Mouse (Mus musculus) brain, embryonic 18.5 days (tissue): ENCODE data around the gene Ccdc62.
A peak's percentile ranks its signal among the peaks of the same experiment; 100 is the strongest.

Source experiments
- DNase-seq: peaks from one replicate; pipeline ENCODE4 v3.0.0-alpha.2; 2012; ENCODE audit warnings: low read depth, low spot score

Ccdc62 gene

DNA sequence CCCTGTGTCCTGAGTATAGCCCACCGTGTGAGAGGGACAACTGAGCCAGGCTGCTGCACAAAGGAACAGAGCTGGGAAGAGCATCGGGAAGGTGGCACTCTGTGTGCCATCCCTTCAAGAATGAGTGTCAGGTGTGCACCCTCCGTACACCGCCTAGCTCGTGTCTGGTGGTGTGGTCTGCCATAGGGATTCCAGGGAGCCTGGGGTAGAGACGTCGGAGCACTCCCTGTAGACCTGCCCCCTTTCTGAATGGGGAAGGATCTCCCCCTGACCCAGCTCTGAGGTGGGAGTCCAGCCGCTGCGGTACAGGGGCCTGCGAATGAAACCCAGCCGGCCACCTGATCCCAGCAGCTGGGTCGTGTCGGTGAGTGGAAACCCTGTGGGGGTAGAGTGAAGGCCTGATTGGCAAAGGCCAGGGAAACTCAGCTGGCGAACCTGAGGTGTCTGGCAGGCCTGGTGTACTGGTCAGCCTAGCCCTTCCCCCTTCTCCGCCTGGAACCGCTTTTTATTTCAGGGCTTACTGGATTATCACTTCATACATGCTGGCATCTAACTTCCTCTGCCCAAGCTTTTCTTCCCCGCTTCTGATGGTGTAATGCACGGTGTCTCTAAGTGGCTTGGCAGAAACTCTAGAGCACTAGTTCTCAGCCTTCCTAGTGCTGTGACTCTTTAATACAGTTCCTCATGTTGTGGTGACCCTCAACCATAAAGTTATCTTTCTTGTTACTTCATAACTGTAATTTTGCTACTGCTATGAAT, 48.9 kb downstream of the Ccdc62 start:
- no peak for DNase-seq

DNA sequence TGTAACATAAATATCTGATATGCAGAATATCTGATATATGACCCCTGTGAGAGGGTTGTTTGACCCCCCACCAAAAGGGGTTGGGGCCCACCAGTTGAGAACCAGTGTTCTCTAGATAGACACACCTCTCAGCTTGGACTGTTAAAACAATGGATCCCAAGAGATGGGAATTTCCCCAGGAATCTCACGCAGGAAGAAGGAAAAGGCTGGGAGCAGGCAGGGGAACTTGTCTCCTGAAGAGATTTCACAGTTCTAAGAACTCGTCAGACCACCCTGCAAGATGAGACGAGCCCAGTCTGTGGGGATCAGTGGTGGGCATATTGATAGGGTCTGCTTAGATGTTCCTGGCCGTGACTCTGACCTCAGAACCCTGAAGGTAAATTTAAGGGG, 49.5 kb downstream of the Ccdc62 start:
- DNase-seq: no peak

DNA sequence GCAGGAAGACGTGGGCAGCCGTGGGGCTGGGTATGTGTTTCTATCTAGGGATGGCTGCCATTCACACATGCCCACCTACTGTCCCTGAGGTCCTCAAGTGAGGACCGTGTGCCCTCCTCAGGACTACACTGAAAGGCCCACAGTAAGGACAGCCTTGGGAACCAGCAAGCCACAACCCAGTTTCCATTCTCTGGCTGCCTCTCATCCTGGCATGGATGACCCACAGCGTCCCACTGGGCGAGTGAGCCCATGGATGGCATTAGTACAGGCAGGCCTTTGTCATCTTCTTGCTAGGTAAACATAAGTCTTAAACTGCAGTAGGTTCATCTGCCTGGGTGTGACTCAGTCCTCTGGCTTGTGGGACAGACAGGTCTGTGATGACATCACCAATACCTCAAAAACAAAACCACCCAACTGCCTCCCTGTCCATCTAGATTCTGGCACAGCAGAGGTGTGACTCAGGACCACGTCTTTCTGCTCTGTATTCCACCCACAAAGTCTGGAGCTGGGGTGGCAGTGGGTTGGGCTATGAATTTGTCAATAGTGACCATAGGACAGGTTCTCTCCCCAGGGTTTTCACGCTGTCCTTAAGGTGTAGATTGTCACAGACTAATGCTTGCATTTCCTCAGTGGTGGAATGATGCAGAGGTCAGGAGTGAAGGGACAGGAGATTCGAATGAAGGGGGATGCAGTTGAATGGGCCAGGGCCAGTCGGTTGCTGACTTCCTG, 50.2 kb downstream of the Ccdc62 start:
- no peak for DNase-seq

DNA sequence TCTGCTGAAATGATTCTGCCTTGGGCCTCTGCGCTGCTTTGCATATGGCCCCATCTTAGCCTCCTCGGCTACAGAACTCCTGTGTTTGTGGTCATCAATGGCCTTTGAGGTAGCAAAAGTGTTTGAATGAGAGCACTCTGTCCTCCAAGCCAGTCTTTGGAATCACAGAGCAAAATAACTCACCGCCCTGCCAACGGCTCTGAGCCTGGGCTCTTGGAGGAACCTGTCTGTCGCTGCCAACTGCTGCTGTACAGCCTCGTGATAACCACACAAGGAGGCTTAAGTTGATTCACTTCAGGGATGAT, 50.7 kb downstream of the Ccdc62 start:
- no peak for DNase-seq

DNA sequence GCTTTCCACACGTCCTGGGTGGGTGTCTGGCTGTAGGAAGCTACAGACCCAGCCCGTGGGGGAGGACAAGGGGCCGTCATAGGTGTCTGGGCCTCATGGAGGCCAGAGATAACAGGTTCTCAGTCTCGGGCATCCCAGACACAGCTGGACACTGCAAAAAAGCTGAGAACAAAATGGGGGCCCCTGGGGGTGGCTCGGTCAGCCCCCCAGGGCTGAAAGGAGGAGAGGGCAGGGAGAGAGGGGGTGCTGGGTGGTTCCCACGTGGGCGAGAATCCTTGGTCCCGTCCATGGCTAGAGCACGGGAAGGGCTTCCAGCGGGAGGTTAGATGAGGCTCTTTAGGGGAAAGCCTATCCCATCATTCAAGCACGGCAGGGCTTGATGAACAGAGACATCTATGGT, 52.4 kb downstream of the Ccdc62 start:
- no peak for DNase-seq

DNA sequence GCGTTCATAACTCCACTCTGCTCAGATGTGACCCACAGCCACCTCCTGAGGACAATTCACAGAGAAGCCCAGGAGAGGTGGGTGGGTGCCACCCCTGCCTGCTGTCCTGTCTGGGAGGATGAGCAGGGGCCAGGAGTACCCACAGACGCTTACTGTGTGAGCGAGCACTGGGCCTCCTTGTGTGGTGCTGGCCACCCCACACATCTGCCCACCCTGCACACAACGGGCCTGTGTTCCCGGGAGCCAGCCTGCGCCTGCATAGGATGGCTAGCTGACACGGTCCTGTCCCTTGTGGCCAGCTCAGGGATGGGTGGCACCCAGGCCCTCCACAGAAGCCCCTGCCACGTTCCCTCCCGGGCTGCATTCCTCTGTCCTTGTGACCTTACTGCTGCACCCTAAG, 55.0 kb downstream of the Ccdc62 start:
- no peak for DNase-seq

DNA sequence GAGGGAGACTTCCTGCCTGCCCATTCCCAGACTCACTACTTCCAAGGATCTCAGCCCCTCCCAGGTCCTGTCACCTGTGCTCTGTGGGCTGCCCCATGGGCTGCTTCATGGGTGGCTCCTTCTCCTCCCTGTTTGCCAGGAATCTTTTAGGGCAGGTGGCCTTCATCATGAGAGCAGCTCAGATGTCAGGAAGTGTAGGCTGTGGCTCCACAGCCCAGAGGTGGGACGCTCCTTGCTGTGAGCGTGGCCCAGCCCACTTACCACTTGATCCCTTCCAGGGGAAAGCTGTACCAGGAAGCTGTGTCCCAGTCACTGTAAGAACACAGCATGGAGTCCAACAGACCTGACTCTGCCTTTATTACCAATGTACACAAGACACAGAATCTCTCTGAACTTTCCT, 56.4 kb downstream of the Ccdc62 start:
- no peak for DNase-seq

DNA sequence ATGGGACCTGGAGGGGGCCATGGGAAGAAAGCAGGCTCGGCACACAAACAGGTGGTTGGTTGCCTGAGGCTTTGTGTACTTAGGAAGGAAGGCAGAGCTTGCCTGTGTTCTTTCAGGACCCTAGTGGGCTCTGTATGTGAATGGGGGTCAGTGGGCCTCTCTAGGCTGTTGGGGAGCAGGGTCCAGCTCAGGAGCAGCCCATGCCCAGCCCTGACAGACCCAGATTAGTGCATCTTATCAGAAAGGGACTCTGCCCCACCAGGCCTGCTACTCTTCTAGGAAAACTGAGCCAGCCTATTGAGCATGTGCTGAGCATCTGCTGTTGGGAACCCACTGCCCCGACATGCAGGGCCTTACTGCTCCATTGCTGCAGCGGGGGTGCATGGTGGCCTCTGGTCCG, 57.0 kb downstream of the Ccdc62 start:
- no peak for DNase-seq

DNA sequence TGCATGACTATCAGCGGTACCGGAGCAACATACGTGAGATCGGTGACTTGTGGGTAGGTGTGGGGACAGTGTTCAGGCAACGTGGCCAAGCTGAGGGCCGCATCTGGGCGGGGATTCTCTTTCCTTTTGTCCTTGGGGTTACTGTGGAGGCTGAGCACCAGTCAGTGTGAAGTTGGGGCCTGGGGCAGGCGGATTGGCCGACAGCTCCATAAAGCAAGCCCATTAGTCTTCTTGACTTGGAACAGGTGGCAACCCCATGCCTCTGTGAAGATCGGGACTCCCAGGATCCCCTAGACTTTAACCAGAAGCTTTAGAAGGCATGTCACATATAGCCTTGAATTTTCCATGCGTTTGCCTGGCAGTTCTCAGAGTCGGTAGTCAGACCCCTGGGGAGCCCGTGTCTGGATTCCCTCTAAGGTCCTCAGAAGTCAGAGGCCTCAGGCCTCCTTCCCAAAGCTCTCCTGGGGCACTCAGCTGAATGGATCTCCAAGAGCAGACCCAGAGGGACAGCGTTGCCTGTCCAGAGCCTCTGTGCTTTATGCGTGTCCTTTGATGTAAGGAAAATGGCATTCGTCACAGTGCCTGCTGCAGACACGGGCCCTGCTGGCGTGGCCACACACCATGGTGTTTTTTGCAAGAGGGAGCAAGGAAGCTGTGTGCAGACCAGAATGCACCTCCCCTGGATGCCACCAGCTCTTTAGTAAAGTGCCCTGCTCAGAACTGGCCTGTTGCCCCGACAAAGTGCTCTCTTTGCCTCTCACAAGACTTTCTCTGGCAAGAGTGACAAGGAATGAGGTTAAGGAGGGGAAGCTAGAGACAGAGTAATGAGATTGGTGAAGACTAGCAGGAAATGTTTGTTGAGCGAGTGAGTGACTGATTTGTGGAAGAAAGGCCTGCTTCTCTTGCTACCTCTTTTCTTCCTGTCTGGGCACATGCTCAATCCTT, 59.7 kb downstream of the Ccdc62 start:
- no peak for DNase-seq

DNA sequence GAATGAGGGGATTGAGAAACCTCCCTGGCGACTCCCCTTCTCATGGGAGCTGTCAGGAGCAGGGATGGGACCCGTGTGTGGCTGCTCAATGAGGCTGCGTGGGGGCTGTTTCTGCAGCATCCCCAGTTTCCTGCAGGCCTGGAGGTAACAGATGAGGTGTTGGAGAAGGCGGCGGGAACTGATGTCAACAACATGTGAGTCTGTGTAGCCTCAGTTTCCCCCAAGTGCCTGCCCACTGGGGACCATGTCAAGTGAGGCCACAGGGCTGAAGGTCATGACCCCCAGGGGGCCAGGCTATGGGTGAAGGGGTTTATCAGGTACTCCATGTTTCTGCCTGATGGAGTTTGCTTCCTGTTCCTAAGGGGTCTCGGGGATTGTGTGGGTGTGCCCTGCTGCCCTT, 60.8 kb downstream of the Ccdc62 start:
- DNase-seq: no peak

DNA sequence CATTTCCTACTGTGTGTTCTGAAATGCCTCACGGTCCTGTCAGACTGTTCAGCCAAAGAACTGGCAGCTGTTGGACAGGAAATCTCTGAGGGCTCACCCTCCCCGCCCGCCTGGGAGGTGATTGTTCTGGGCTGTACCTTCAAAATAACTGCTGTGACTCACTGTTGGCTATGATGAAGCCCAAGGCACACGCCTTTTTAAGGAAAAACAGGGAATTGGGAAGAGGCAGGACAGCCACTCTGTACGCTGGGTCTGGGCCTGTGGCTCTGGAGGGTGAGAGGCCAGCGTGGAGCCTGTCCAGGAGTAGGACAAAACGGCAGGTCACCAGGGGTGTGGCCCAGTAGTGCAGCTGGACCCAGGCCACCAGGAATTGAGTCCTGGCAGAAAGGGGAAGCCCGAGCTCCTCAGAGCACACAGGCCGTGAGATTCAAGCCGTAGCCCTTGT, 61.7 kb downstream of the Ccdc62 start:
- no peak for DNase-seq

DNA sequence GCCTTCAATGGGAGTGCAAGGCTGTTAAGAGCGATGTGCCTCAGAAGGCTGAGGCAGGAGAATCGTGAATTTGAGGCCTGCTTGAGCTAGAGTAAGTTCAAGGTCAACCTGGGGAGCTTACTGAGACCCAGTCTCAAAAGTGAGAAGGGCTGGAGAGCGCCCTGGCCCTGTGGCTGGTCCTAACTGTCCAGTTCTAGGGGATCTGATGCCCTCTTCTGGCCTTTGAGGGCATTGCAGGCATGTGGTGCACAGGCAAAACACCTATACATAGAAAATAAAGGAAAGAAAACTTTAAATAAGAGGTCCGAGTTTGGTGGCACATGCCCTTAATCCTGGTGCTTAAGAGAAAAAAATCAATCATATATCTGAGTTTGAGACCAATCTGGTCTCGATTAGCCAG, 62.3 kb downstream of the Ccdc62 start:
- no peak for DNase-seq

DNA sequence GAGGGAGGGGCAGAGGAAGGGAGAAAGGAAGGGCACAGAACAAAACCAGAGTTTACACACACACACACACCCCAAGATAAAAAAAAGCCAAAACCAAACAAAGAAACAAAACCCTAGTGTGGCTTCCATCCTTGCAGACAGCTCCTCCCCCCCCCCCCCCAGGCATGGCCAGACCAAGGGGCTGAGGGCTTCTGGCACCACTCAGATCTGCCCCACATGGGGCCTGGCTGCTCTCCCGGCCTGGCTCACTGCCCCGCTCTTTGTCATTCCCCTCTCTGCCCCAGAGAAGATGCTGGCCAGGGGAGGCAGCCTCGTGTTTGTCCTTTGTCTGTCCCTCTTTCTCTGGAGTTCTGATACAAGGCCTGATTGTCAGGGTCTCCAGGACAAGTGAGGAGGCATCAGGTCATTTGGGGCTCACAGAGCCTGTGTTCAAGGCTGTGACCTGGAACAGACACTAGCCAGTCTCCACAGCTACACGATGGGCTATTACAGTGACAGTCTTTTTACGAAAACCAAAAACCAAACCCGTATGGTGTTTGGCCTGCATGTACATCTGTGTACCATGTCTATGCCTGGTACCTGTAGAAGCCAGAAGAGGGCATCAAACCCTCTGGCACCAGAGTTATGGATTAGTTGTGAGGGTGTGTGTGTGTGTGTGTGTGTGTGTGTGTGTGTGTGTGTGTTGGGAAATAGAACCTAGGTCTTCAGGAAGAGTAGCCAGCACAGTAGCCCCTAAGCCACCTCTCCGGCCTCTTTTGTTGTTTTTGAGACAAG, 63.0 kb downstream of the Ccdc62 start:
- peak; percentile 49 for DNase-seq

DNA sequence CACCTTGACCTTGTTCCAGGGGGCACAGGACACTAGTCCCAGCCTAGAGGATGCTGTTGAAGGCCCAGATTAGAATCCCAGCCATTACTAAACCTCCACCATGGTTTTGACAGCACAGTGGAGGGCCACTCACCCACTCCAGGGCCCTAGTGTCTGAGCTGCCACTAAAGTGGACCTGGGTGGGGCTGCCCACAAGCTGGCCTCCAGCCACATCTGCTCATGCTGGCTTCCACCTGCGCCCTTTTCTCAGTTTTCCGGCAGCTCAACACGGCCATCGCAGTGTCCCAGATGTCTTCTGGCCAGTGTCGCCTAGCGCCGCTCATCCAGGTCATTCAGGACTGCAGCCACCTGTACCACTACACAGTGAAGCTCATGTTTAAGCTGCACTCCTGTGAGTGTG, 64.0 kb downstream of the Ccdc62 start:
- DNase-seq: no peak

DNA sequence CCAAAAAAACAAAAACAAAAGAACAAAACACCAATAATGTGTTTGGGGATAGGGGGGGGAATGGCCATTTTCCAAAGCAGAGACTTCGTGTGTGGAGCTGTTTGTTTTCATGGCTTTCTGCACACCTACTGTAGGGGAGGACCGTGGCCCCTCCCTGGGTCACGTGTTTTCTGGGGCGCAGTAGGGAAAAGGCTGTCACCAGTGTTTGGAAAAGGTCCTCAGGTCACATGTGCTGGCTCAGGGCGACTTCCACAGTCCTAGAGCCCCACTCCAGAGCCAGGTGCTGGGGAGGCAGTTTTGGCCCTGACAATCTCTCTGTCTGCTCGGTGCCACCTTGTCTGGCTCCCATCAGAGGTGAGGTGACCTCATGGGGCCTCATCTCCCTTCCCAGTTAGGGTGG, 64.9 kb downstream of the Ccdc62 start:
- no peak for DNase-seq

DNA sequence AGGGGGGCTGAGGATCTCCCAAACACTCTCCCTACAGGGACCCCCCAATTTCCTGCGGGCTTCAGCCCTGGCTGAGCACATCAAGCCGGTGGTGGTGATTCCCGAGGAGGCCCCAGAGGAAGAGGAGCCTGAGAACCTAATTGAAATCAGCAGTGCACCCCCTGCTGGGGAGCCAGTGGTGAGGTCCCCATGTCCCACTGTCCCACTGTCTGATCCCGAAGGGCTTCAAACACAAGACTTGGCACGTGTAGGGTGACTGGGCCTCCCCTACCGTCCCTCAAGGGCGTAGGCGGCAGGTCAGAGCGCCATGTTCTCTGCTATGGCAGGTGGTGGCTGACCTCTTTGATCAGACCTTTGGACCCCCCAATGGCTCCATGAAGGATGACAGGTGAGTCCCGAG, 65.7 kb downstream of the Ccdc62 start:
- no peak for DNase-seq

DNA sequence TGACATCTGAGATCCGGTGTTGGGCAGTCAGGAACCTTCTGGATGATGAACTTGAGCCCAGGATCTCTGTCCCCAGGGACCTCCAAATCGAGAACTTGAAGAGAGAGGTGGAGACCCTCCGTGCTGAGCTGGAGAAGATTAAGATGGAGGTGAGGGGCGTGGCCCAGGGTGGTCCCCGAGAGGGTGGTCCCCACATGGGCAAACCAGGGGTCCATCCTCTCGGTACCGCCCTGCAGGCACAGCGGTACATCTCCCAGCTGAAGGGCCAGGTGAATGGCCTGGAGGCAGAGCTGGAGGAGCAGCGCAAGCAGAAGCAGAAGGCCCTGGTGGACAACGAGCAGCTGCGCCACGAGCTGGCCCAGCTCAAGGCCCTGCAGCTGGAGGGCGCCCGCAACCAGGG, 66.2 kb downstream of the Ccdc62 start:
- DNase-seq: no peak

DNA sequence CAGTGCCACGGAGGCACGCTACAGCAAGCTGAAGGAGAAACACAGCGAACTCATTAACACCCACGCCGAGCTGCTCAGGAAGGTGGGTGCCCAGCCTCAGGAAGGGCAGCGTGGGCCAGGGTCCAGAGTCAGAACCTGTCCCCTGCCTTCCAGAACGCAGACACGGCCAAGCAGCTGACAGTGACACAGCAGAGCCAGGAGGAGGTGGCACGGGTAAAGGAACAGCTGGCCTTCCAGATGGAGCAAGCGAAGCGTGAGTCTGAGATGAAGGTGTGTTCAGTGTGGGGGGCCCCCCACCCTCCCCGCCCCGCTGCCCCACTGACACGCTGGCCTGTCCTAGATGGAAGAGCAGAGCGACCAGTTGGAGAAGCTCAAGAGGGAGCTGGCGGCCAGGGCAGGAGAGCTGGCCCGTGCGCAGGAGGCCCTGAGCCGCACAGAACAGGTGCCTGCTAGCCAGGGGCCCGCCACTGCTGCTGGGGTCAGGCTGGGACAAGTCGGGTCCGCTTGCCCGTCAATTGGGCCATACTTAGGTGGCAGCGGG, 66.8 kb downstream of the Ccdc62 start:
- DNase-seq: no peak

DNA sequence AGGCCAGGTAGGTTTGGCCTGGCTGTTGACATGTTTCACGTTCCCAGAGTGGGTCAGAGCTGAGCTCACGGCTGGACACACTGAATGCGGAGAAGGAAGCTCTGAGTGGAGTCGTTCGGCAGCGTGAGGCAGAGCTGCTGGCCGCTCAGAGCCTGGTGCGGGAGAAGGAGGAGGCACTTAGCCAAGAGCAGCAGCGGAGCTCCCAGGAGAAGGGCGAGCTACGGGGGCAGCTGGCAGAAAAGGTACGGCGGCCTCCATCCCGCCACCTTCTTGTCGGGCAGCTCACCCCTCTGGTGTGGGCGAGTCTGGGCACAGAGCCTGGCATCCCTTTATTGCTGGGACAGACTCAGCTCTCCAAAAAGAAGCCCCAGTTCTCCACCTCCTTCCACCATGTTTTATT, 67.3 kb downstream of the Ccdc62 start:
- DNase-seq: no peak

DNA sequence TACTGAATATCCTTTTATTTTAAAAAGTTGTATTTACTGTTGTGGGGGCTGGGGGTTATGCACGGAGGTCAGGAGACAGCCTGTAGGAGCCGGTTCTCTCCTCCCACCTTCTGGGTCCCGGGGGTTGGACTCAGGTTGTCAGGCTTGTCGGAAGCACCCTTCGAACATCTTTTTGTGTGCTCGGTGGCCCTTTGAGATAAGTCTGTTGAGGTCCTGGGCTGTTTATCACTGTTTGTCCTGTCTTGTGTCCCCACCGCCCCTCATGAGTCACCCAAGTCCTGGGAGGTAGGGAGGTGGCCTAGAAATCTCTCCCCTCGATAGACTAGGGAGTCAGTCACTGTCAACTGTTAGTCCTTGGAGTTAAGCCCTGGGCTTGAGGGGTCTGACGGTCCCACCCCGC, 67.9 kb downstream of the Ccdc62 start:
- DNase-seq: no peak

DNA sequence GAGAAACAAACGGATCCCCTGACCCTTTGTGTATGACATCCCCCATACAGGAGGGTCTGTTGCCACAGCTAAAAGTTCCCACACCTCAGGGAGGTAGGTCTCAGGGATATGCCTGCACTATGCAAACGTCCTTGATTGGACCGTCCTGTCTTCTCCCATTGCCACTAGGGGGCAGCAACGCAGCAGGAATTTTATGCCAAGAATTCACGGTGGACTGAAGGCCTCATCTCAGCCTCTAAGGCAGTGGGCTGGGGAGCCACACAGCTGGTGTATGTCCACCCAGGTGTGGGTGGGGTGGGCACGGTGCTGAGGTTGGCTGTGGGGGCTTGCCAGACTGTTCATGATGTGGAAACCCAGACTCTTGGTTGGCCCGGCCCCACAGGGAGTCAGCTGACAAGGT, 70.3 kb downstream of the Ccdc62 start:
- DNase-seq: peak; percentile 65
